Mouse (Mus musculus): ENCODE results near the gene Aldh9a1.

- TF ChIP-seq POLR2A (IDR thresholded peaks at IDR 0.05; ENCODE audit: borderline replicate concordance, extremely low read depth, low read depth, low read length) = peak; percentile 22; the same call in 1 of the 2 replicates
- TF ChIP-seq CTCF (IDR thresholded peaks at IDR 0.05; ENCODE audit: insufficient read depth, low read length) = peak; percentile 99
Measured at GRCm38 (mm10) chr1:167369905-167370304, 20.1 kb downstream of the Aldh9a1 start.

All from lung, adult 2 months (tissue).